Mouse (Mus musculus) kidney, embryonic 14.5 days (tissue): ENCODE results near the gene Uqcc2. TPM values are rescaled to one million over a fixed set of nuclear protein-coding genes. Genes with fewer than 3 reads are reported as not detected.
A peak's percentile ranks its signal among the peaks of the same experiment; 100 is the strongest.

Experiments
- ATAC-seq: fragments of 200-750 bp; cut with Nextera tagmentation; 2 replicates; pipeline ENCODE4 v1.8.0; 2017; ENCODE audit warnings: moderate number of reproducible peaks, mild to moderate bottlenecking, moderate TSS enrichment, moderate library complexity; ENCODE audit not compliant: low FRiP score, low TSS enrichment
- H3K27ac ChIP-seq: fragments of 300-500 bp; sonication (generic); 2 replicates; pipeline ENCODE4 v1.5.1; 2014; ENCODE audit warnings: low read depth, mild to moderate bottlenecking, low read length, moderate library complexity, mixed read lengths
- H3K27me3 ChIP-seq: fragments of 300-500 bp; sonication (generic); 2 replicates; pipeline ENCODE4 v1.6.1; 2014; ENCODE audit warnings: mild to moderate bottlenecking, low read length; ENCODE audit not compliant: control insufficient read depth, insufficient read depth
- H3K36me3 ChIP-seq: fragments of 300-500 bp; sonication (generic); 2 replicates; pipeline ENCODE4 v1.6.1; 2014; ENCODE audit warnings: low read length, mixed read lengths; ENCODE audit not compliant: control insufficient read depth, insufficient read depth
- H3K4me1 ChIP-seq: fragments of 300-500 bp; sonication (generic); 2 replicates; pipeline ENCODE4 v1.6.1; 2014; ENCODE audit warnings: low read length, mixed read lengths; ENCODE audit not compliant: control insufficient read depth, insufficient read depth
- H3K4me2 ChIP-seq: fragments of 300-500 bp; sonication (generic); replicated peaks from 2 replicates; pipeline ENCODE4 v1.6.1; 2014; ENCODE audit warnings: low read depth, mild to moderate bottlenecking, low read length
- H3K4me3 ChIP-seq: fragments of 300-500 bp; sonication (generic); 2 replicates; pipeline ENCODE4 v1.5.1; 2014; ENCODE audit warnings: mild to moderate bottlenecking, low read length
- H3K9ac ChIP-seq: fragments of 300-500 bp; sonication (generic); 2 replicates; pipeline ENCODE4 v1.6.1; 2014; ENCODE audit warnings: low read depth, mild to moderate bottlenecking, low read length, moderate library complexity
- H3K9me3 ChIP-seq: fragments of 300-500 bp; sonication (generic); 2 replicates; pipeline ENCODE4 v1.6.1; 2016; ENCODE audit warnings: low read length; ENCODE audit not compliant: control insufficient read depth
- WGBS: fragments of 180-500 bp; shearing (Covaris S2); extraction: QIAGEN DNeasy Blood & Tissue Kit; methylation state at CpG from one replicate; pipeline ENCODE4 v1.1.7; 2014; 5-methylcytosine and 5-hydroxymethylcytosine counted together
- polyA plus RNA-seq: library from polyadenylated mRNA; unstranded; fragments of >200 nt; fragmentation: Nextera tagmentation; extraction: Ambion mirVana; gene quantifications from 2 replicates; pipeline ENCODE4 v1.2.1, GENCODE M21; 2014

The Uqcc2 gene
- polyA plus RNA-seq, 1 experiment from 2014 or later, result 293 TPM

DNA sequence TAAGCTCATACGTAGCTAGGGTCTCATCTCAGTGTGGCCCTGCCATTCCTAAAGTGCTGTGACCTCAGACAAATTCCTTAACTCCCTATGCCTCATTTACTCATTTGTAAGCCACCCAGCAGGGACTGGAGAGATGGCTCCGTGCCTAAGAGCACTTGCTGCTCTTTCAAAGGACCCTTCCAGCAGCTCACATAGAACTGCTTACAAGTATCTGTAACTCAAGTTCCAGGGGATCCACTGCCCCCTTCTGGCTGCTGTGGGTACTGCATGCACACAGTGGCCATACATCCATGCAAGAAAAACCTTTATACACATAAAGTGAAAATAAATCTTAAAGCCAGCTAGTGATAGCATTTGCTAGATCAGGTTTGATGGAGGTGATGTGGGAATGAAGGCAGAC, 48.0 kb downstream of the Uqcc2 start:
- no peak overlapping the region for H3K4me3 ChIP-seq
- WGBS, result 80% methylated on average over 2 of the region's 2 CpGs
- H3K4me2 ChIP-seq, result no peak overlapping the region
- H3K27ac ChIP-seq, result no peak overlapping the region
- peaks cover 4% of the 10 kb centered on the region; the same call in 1 of the 2 replicates for H3K4me1 ChIP-seq
- no peaks in the 10 kb centered on the region for H3K27me3 ChIP-seq
- no peak overlapping the region for H3K9ac ChIP-seq
- H3K36me3 ChIP-seq, result no peaks in the 10 kb centered on the region
- no peak for ATAC-seq
- H3K9me3 ChIP-seq, result no peaks in the 10 kb centered on the region

DNA sequence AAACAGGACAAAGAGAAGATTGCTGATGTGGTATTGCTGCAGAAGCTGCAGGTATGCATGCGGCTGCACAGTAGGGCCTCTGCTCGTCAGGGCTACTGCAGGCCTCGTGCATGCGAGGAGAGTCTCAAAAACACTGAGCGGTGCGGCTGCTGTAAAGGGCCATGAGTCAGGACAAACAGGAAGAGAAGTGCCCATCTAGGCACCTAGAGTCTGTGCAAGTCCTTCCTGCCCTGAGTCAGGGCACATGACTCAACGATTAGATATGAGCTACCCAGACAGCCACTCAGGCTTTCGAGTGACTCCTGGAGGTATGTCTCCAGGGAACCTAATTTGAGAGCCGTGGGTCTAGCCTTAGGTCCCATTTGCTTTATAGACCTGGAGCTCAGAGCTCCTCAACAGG, 50.1 kb downstream of the Uqcc2 start:
- H3K27ac ChIP-seq, result no peak overlapping the region
- H3K9ac ChIP-seq, result no peak overlapping the region
- no peaks in the 10 kb centered on the region for H3K36me3 ChIP-seq
- no peaks in the 10 kb centered on the region for H3K27me3 ChIP-seq
- no peak for ATAC-seq
- H3K4me2 ChIP-seq, result no peak overlapping the region
- no peak overlapping the region for H3K4me3 ChIP-seq
- 78% methylated on average over 9 of the region's 9 CpGs for WGBS
- no peaks in the 10 kb centered on the region for H3K9me3 ChIP-seq
- H3K4me1 ChIP-seq, result peaks cover 11% of the 10 kb centered on the region; the same call in 1 of the 2 replicates

DNA sequence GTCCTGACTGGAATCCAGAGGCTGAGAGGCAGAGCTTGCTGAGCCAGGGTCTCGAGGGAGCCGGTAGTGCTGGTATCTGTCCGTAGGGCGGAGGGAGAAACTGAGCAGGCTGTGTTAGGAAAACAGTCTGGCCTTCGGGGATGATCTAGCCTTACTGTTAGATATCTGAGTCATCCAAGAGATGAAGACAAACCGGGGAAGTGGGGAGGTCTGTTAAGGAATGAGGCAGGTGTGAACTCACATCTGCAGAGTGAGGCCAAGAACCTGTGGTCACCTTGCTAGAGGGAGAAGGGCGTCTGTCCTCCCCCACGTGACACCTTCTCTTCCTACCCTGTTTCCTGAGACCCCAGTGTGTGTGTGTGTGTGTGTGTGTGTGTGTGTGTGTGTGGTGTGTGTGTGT, 50.9 kb downstream of the Uqcc2 start:
- Histone ChIP-seq H3K4me3 (no peak overlapping the region), H3K4me1 (peaks cover 11% of the 10 kb centered on the region; the same call in 1 of the 2 replicates), H3K27me3 (no peaks in the 10 kb centered on the region), H3K9ac (no peak overlapping the region), H3K36me3 (no peaks in the 10 kb centered on the region), H3K4me2 (no peak overlapping the region), H3K9me3 (0 out of 2 replicates have a peak, but pooled peaks cover 3% of the 10 kb centered on the region), H3K27ac (no peak overlapping the region)
- 48% methylated on average over 8 of the region's 8 CpGs for WGBS
- no peak for ATAC-seq

DNA sequence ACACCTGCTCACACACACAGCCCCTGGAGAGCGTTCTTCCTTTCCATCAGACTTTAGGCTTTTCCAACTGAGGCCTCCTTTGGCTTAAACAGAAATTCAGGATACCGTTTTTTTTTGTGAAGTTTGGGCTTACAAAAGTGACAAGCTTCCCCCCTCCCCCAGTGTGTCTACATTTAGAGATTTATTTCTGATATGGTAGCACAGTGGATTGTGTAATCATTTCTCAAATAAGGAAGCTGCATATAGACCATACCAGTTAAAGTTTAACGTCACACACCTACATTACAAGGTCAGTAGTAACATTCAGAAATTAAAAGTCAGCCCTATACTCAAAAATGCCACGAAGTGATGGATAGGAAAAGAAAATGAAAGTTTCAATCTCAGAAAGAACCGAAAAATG, 51.8 kb downstream of the Uqcc2 start:
- no peak for ATAC-seq
- H3K27ac ChIP-seq, result no peak overlapping the region; the same call in 1 of the 2 replicates
- no peaks in the 10 kb centered on the region for H3K36me3 ChIP-seq
- 74% methylated on average over 5 of the region's 5 CpGs for WGBS
- H3K9me3 ChIP-seq, result 0 out of 2 replicates have a peak, but pooled peaks cover 3% of the 10 kb centered on the region
- peaks cover 11% of the 10 kb centered on the region; the same call in 1 of the 2 replicates for H3K4me1 ChIP-seq
- H3K9ac ChIP-seq, result no peak overlapping the region
- H3K4me2 ChIP-seq, result no peak overlapping the region
- H3K27me3 ChIP-seq, result no peaks in the 10 kb centered on the region
- H3K4me3 ChIP-seq, result no peak overlapping the region

DNA sequence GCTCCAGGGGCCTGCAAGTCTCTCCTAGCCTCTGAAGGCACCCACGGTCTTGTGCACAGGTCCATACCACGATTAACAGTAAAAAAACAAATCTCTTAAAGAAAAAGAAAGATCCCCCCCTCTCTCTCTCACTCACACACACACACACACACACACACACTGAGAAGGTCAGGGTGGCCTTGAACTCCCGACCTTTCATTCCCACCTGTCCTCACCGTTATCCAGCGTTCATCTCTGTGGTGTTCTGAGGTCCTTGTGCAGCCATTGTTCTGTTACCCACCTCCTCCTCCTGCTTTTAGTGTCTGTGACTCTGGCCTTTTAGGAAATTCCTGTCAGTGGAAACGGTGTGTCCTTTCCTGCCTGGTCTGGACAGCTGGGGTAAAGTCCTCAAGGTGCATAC, 55.2 kb downstream of the Uqcc2 start:
- H3K4me3 ChIP-seq, result no peak overlapping the region
- H3K27ac ChIP-seq, result no peak overlapping the region
- H3K9ac ChIP-seq, result no peak overlapping the region
- ATAC-seq, result no peak
- no peaks in the 10 kb centered on the region for H3K36me3 ChIP-seq
- peaks cover 22% of the 10 kb centered on the region for H3K4me1 ChIP-seq
- H3K4me2 ChIP-seq, result no peak overlapping the region
- 88% methylated on average over 6 of the region's 6 CpGs for WGBS
- no peaks in the 10 kb centered on the region for H3K27me3 ChIP-seq
- H3K9me3 ChIP-seq, result 0 out of 2 replicates have a peak, but pooled peaks cover 3% of the 10 kb centered on the region

DNA sequence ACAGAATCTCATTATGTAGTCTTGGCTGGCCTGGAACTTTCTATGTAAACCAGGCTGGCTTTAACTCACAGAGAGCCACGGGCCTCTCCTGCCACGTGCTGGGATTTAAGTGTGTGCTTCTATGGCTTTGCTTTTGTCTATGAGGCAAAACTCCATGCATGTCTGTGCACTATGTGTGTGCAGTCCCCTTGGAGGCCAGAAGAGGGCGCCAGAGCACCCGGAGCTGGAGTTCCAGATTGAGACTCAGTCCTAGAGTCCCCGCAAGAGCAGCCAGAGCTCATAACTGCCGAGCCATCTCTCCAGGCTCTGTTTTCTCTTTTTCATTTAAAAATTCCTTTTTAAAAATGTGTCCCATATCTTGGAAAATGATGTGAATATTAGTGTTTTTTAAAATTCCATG, 55.8 kb downstream of the Uqcc2 start:
- Histone ChIP-seq H3K27ac (no peak overlapping the region), H3K4me1 (peaks cover 22% of the 10 kb centered on the region), H3K36me3 (no peaks in the 10 kb centered on the region), H3K9me3 (0 out of 2 replicates have a peak, but pooled peaks cover 3% of the 10 kb centered on the region), H3K4me3 (no peak overlapping the region), H3K9ac (no peak overlapping the region), H3K27me3 (no peaks in the 10 kb centered on the region), H3K4me2 (no peak overlapping the region)
- ATAC-seq, result no peak
- WGBS, result 80% methylated on average over 6 of the region's 6 CpGs

DNA sequence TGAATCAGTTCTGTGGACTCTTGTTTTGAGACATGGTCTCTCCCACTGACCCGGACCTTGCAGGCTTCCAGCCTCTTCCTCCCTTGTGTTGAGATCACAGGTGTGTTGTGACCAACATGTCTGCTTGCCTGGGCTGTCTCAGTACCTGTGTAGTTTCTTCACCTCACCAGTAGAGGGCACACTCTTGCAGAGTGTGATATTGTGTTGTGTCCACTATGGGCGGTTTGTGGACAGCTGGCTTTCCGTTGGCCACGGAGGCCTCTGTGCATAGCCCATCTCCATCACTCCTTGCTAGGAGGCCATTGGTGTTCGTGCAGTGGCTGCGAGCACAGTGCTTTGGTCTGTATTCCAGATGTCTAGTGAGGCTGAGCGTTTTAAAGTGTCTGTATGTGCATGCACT, 56.6 kb downstream of the Uqcc2 start:
- Histone ChIP-seq H3K9ac (no peak overlapping the region), H3K4me3 (no peak overlapping the region), H3K4me2 (no peak overlapping the region), H3K9me3 (0 out of 2 replicates have a peak, but pooled peaks cover 3% of the 10 kb centered on the region), H3K36me3 (no peaks in the 10 kb centered on the region), H3K4me1 (peaks cover 22% of the 10 kb centered on the region), H3K27me3 (no peaks in the 10 kb centered on the region), H3K27ac (no peak overlapping the region)
- 94% methylated on average over 7 of the region's 7 CpGs for WGBS
- no peak for ATAC-seq

DNA sequence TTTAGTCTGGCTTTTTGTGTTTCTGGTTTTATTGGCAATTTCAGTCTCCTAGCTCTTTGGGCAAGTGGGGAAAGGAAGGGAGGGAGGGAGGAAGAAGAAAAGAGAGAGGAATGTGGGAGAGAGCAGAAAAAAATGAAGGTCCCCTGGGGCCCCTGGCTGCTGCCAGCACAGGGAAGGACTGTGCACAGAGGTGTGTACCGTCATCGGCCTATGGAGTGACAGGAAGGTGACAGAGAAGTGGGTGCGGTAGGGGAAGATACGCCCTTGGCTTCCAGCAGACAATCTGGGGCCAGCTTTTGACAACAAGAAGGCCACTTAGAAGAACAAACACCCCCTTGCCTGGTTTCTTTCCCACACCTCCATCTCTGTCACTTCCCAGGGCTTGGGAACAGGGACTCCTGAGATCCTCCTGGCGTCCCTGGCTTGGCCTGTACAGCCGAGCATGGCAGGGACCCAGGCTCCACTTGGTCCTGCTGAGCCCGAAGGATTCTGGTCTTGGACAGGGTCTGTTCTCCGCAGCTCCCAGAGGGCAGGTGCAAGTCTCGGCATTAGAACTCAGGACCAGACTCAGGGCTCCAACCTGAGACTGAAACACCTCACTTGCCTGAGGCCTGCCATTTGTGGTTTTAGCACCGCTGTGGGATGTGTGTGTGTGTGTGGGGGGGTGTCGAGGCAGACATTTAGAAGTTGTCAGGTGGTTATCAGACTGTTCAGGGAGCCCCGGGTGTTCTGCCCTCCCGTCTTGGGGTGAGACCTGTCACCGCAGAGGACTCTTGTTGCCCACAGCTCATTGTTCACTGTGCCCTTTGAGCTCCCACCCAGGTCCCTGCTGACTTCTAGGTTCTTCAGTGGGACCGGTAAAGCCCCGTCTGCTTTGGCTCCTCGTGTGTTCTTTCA, 58.6 kb downstream of the Uqcc2 start:
- H3K27me3 ChIP-seq, result no peaks in the 10 kb centered on the region
- no peaks in the 10 kb centered on the region for H3K36me3 ChIP-seq
- no peak overlapping the region for H3K4me2 ChIP-seq
- 0 out of 2 replicates have a peak, but pooled peaks cover 3% of the 10 kb centered on the region for H3K9me3 ChIP-seq
- peaks cover 12% of the 10 kb centered on the region for H3K4me1 ChIP-seq
- no peak overlapping the region for H3K4me3 ChIP-seq
- no peak overlapping the region for H3K27ac ChIP-seq
- no peak overlapping the region for H3K9ac ChIP-seq
- 76% methylated on average over 17 of the region's 17 CpGs for WGBS
- ATAC-seq, result no peak

DNA sequence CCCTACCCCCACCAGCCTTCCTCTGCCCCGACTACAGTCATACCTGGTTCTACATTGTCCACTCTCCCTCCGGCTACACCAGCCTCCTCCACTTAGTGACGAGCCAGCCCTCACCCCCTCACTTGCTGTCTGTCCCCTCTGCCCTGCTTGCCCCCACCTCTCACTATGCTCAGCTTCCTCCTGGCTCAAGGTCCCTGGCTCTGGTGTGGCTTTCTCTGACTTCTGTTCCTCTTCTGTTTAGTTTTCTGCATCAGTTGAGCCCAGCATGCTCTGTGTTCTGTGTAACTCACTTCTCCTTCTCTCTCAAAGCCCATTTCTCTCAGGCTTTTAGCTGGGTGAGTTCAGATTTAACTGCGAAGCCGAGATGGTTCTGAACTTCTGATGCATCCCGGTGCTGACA, 59.5 kb downstream of the Uqcc2 start:
- Histone ChIP-seq H3K4me2 (no peak overlapping the region), H3K36me3 (no peaks in the 10 kb centered on the region), H3K9me3 (0 out of 2 replicates have a peak, but pooled peaks cover 3% of the 10 kb centered on the region), H3K9ac (no peak overlapping the region), H3K4me1 (peaks cover 14% of the 10 kb centered on the region), H3K27ac (peak overlapping the region; percentile 59; the same call in 1 of the 2 replicates), H3K27me3 (no peaks in the 10 kb centered on the region), H3K4me3 (no peak overlapping the region)
- 48% methylated on average over 6 of the region's 6 CpGs for WGBS
- peak; percentile 43; the same call in 1 of the 2 replicates for ATAC-seq
